Mouse (Mus musculus) spleen, embryonic (tissue): ENCODE measurements around the gene Pex7.

Source experiments
- CTCF ChIA-PET: fragments of 350-600 bp; sonication (Branson Sonifier 250); formaldehyde crosslinking; loops from one replicate; lab custom pipeline; 2022; lab: Charles Lee

Gene Pex7

GRCm38 (mm10) chr10:19907246-19907804 lies at the start of gene Pex7:
Gene Pex7 (minus strand): TSS chr10:19907689.
- CTCF ChIA-PET = no interaction called here

DNA sequence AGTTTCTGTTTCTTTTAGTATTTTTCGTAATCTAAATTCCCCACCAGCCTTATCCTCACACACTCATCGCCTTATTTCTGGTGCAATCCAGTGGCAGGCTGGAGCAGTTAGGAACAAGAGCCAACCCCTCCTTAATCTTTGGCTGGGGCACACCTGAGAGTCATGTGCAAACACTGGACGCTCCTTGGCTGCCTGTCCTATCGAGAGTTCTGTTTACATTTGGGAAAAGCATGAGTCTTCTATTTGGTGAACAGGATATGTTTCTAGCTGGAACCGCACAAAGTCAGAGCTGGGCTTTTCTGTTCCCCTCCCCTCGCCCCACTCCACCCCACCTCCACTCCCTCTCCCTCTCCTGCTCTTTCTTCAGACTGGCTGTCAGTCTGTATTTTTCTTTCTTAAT lies 49.3 kb upstream of the Pex7 start:
- CTCF ChIA-PET = no interaction called here

GRCm38 (mm10) chr10:19955817-19956216 lies 48.3 kb upstream of the Pex7 start:
- CTCF ChIA-PET = no interaction called here

DNA sequence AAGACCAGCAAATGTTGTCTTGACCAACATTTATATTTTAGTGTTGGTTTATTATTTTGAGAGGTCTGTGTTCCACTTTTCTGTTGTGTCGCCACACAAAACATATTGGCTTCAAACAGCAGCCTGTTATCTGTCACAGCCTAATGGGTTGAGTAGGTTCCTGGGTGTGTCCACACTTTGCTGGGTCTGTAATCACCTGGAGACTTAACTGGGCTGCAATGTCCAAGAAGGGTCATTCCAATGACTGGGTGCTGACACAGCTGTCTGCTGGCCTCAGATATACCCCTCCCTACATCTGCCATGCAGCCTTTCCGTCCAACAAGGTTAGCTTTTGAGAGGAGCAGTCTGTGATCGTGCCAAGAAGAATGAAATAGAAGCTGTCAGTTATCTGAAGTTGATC lies 47.1 kb upstream of the Pex7 start:
- CTCF ChIA-PET = no interaction called here

DNA sequence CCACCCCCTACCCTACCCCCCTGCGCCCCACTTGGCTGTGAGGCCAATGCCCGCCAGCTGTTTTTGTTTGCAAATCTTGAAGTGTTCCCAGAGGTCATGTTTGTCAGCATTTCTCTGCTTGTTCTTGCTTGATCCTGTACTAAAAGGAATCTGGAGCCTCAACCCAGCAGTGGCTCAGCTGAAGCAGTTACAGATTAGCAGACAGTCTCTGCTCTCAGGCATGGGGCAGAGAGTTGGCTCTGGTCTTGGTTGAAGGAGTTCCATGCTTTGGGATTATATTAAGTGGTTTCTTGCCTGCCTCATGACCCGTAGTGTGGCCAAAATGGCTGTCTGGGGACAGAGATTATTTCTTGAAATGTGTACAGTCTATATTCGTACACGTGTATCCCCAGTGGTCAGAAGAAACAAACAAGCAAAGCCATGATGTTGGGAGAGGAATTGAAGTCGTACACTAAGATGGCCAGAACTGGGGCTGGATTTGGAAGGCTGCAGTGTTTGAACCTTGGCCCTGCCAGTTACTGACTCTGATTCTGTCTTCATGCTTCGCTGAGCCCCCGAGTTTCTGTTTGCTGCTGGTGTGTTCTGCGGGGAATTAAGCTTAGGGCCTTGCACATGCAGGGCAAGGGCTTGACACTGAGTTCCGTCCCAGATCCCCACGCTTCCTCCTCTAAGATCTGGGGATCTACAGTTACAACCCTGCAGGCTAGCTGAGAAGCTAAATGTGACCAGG lies 45.7 kb upstream of the Pex7 start:
- CTCF ChIA-PET = no interaction called here

- CTCF ChIA-PET = no interaction called here
These were observed 41.6 kb upstream of the Pex7 start for GRCm38 (mm10) chr10:19949106-19949505.

DNA sequence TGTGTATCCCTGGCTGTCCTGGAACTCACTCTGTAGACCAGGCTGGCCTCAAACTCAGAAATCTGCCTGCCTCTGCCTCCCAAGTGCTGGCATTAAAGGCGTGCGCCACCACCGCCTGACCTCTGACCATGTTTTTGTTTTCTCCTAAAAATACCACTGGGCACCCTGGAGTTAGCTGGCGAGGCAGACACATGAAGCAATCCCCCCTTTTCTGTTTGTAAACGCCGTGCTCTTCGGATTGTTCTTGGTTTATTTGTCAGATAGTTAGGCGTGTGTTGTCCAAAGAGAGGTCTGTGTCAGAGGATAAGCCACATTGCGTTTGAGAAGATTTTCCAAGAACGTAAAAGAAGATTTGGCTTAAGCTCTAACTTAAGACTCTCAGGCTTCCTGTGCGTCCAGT lies 40.9 kb upstream of the Pex7 start:
- CTCF ChIA-PET = no interaction called here

- CTCF ChIA-PET = no interaction called here
These were observed 40.4 kb upstream of the Pex7 start for GRCm38 (mm10) chr10:19947901-19948300.

DNA sequence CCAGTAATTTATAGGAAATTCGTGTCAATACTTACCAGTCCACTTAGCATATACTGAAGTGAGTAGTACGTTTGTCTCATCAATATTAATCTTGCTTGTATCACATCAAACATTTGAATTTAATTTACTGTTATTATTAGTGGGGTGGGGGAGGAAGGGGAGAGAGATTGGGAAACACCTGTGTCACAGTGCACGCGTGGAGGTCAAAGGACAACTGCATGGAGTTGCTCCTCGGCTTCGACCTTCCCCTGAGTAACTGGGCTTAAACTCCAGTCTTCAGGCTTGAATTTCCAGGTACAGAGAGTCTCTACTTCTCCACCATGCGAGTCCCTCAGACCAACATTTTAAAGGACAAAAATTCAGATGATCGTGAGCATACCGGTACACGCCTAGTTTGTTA lies 40.0 kb upstream of the Pex7 start:
- CTCF ChIA-PET = no interaction called here

DNA sequence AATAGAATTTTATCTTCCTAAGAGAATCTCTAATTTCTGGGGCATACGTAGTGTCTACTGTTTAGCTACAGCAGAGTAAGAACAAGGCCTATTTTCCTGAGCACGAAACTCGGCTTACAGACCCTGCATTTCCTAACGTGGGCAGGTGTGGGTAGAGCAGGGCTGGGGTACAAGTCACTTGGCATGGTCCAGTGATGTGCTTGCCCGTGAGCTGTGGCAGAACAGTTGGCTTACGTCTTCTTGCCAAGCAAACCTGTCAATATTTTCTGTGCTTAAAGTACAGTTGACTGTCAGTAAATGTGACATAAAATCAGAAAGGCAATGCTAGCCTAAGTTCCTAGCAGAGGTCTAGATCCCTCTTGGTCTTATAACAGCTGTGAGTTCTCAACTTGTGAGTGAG lies 39.2 kb upstream of the Pex7 start:
- CTCF ChIA-PET = no interaction called here

- CTCF ChIA-PET = no interaction called here
These were observed 38.2 kb upstream of the Pex7 start for GRCm38 (mm10) chr10:19945651-19946050.

DNA sequence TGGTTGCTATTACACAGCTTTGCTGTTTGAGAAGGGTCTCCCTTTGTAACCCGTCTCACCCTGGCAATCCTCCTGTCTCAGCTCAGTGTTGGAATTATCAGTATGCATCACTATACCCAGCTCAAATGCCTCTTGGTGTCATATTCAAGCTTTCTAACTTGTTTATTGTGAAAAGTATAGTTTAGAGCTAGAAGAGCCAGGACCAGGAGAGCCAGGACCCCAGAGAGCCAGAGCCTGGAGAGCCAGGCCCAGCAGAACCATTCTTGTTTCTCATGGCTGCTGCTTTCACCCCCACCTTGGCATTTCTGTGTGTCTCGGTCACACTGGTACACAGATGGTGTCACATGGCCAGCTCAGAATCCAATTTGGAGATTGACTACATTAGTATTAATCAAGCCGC lies 35.1 kb upstream of the Pex7 start:
- CTCF ChIA-PET = no interaction called here

DNA sequence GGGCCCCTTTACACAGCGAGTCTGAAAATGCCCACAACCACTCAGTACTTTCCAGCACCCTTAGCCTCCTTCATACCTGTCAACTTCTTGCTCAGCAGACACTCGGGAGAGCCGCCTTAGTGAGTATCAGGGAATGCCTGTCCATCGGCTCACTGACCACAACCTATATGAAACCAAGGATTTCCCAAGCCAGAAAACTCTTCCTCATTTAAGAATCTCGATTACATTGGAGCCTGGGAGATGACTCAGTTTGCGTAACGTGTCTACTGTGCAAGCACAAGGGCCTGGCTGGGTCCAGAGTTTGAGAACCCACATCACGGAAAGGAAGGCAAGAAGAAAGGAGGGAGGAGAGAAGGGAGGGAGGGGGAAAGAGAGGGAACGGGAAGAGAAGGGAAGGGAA lies 34.4 kb upstream of the Pex7 start:
- CTCF ChIA-PET = no interaction called here

GRCm38 (mm10) chr10:19941063-19941462 lies 33.6 kb upstream of the Pex7 start:
- CTCF ChIA-PET = interaction anchor here (0.7 kb wide), 1 partner anchor 1173 kb away, joined by 5 read pairs; no protein-coding TSS in a partner anchor

DNA sequence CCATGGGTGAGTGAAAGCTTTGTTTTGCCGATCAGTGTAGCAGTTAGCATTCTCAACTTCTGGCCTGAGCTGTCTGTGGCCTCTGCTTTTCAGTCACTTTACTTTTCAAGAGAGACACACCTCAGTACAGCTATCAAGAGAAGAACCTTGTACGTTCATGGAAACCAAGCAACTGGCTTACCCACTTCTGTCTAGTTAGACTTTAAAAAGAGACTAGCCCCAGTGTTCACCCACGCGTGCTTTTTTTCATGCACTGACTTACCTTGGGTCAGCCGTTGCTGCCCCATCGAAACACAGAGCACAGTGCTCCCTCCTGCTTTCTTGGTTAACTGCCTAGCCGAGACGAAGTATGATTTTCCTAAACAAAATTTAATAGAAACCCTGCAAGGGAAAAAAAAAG lies 33.1 kb upstream of the Pex7 start:
- CTCF ChIA-PET = interaction anchor here (0.7 kb wide), 1 partner anchor 1174 kb away, joined by 5 read pairs; no protein-coding TSS in a partner anchor

DNA sequence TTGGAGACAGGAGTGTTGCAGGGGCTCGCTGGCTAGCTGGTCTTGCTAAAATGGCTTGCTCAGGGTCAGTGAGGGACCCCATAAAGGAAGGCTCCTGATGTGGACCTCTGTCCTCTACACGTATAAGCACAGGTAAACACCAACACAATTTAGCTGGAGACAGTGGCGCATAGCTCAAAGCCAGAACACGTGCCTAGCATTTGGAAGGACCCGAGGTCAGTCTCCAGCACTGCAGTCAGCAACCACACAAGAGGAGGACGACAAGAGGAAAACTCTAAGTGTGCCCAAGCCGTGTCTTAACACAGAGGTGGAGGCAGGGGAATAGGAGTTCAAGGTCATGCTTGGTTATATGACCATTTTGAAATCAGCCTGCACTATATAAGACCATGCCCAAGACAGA lies 32.6 kb upstream of the Pex7 start:
- CTCF ChIA-PET = no interaction called here

DNA sequence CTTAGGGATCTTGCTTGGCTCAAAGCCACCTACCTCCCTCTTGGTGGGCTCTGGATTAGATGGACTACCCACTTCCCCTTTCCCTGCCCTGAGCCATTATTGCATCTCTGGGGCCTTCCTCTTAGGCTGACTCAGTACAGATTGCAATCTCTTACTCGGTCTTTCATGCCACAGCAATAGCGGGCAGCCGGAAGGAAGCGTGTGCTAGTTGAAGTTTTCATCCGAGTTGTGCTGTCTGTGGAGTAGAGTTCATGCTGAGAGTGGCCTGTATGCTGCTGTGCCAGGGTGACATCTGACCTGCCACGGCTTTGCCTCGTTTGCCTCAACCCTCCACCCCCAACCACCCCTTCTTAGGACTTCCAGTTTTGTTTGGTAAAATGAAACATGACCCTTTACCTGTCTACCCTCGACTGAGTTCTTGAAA lies 31.8 kb upstream of the Pex7 start:
- CTCF ChIA-PET = interaction anchor here (1.1 kb wide), 1 partner anchor 134 kb away, joined by 3 read pairs; no protein-coding TSS in a partner anchor

GRCm38 (mm10) chr10:19938738-19939137 lies 31.2 kb upstream of the Pex7 start:
- CTCF ChIA-PET = interaction anchor here (1.1 kb wide), 1 partner anchor 134 kb away, joined by 3 read pairs; no protein-coding TSS in a partner anchor

DNA sequence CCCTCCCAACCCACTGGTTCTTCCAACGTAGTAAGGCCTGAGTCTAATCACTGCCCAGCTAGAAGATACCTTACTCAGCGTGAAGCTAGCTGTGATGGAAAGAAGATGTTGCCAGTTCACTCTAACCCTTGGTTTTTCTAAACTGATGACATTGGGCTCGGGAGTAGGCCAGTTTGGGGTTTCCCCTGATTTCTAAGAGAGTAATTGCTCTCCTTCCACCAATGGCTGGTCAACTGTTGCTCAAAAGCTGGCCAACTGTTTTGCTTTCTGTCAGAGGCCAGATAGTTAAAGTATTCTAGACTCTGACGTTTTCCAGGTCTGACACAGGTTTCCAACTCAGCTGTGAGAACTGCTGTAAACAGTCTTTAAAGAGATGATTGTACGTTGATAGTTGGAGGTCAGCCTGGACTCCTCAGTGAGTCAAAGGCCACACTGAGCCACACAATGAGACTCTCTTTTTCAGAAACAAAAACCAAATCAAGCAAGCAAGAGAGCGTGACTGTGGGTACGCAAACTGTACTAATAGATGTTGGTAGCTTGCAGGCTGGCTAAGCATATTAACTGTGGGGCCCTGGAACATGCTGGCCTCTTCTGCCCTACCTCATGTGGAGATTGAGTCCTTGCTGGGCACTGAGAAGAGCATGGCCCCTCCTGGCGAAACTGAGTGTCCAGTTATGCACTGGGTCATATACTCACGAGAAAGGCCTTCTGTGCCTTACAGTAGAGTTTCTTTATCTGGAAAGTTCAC lies 29.6 kb upstream of the Pex7 start:
- CTCF ChIA-PET = no interaction called here

GRCm38 (mm10) chr10:19935821-19936367 lies 28.4 kb upstream of the Pex7 start:
- CTCF ChIA-PET = interaction anchor here (1.7 kb wide), 1 partner anchor 125 kb away, joined by 6 read pairs; no protein-coding TSS in a partner anchor

GRCm38 (mm10) chr10:19935295-19935623 lies 27.8 kb upstream of the Pex7 start:
- CTCF ChIA-PET = interaction anchor here (0.5 to 1.7 kb wide), 5 partner anchors 23 to 138 kb away, joined by 3 to 6 read pairs (median 3); no protein-coding TSS in a partner anchor
